Mouse (Mus musculus): ENCODE measurements around the gene Fam214a. TPM values are rescaled to one million over a fixed set of nuclear protein-coding genes. Genes with fewer than 3 reads are reported as not detected.

Fam214a gene
- total and polyA plus RNA-seq, 2 experiments: 14.5 to 116 TPM

DNA sequence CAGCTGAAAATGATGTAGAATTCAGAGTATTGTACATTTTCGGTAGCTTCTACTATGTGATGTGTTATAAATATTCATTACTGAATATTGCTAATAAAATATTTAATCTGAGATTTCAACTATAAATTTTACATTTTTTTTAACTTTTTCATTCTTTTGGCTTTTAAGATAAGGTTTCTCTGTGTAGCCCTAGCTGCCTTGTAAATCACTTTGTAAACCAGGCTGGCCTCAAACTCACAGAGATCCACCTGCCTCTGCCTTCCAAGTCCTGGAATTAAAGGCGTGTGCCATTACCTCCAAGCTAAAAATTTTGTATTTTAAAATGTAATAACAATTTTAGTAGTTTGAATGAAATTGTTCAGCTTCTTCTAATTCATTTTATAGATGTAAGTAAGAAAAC, 63.9 kb downstream of the Fam214a start:
- no peak overlapping the region for H3K27ac ChIP-seq (replicated peaks; ENCODE audit: insufficient read depth, low read depth, low read length)
- WGBS: 97% methylated on average over 2 of the region's 2 CpGs
- TF ChIP-seq CTCF (IDR thresholded peaks at IDR 0.05; ENCODE audit: low read depth, low read length) (no peak), POLR2A (IDR thresholded peaks at IDR 0.05; ENCODE audit: extremely low read depth, insufficient read depth, low read length) (no peak)
- no peak for DNase-seq (ENCODE audit: extremely low read depth, low read depth, low spot score)
- H3K36me3 ChIP-seq (ENCODE audit: control insufficient read depth, insufficient read depth, low read length): peaks cover 76% of the 10 kb centered on the region
- H3K27me3 ChIP-seq (ENCODE audit: control insufficient read depth, insufficient read depth, low read length): no peaks in the 10 kb centered on the region
- no peak overlapping the region for H3K4me3 ChIP-seq (ENCODE audit: insufficient read depth, low read depth, low read length)
- H3K9ac ChIP-seq (ENCODE audit: low read depth, low read length): no peak overlapping the region
- H3K79me2 ChIP-seq (ENCODE audit: control insufficient read depth, insufficient read depth, low read length): no peaks in the 10 kb centered on the region
- H3K4me1 ChIP-seq (ENCODE audit: control insufficient read depth, insufficient read depth, low read length): peaks cover 4% of the 10 kb centered on the region; the same call in 1 of the 2 replicates

DNA sequence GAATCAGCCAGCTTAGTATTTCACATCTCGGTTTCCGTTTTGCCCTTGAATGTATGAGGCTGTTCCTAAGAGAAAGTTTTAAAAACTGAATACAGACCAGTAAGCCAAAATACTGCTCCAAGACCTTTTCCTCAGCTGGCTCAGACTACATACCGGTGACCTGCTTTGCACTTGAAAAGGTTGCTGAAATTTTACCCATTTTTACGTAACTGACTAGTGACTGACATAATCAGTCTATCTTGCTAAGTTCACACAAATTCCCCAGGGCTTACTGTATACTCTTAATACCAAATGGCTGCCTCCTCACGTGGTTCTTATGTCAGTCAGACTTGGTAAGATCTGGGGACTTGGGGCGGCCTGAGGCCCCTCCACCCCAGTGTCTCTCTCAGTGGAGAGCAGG, 66.5 kb downstream of the Fam214a start:
- DNase-seq (ENCODE audit: extremely low read depth, low read depth, low spot score): peak; percentile 88
- Histone ChIP-seq H3K36me3 (ENCODE audit: control insufficient read depth, insufficient read depth, low read length) (peaks cover 81% of the 10 kb centered on the region), H3K27ac (replicated peaks; ENCODE audit: insufficient read depth, low read depth, low read length) (peak overlapping the region; percentile 73), H3K27me3 (ENCODE audit: control insufficient read depth, insufficient read depth, low read length) (no peaks in the 10 kb centered on the region), H3K4me1 (ENCODE audit: control insufficient read depth, insufficient read depth, low read length) (peaks cover 4% of the 10 kb centered on the region; the same call in 1 of the 2 replicates), H3K4me3 (ENCODE audit: insufficient read depth, low read depth, low read length) (no peak overlapping the region), H3K79me2 (ENCODE audit: control insufficient read depth, insufficient read depth, low read length) (no peaks in the 10 kb centered on the region), H3K9ac (ENCODE audit: low read depth, low read length) (no peak overlapping the region)
- TF ChIP-seq POLR2A (IDR thresholded peaks at IDR 0.05; ENCODE audit: extremely low read depth, insufficient read depth, low read length): no peak
- no peak for TF ChIP-seq CTCF (IDR thresholded peaks at IDR 0.05; ENCODE audit: low read depth, low read length)
- 40% methylated on average over 6 of the region's 6 CpGs for WGBS

- no peak for DNase-seq (ENCODE audit: extremely low read depth, low read depth, low spot score)
- TF ChIP-seq CTCF (IDR thresholded peaks at IDR 0.05; ENCODE audit: low read depth, low read length) (no peak), POLR2A (IDR thresholded peaks at IDR 0.05; ENCODE audit: extremely low read depth, insufficient read depth, low read length) (no peak)
- H3K9ac ChIP-seq (ENCODE audit: low read depth, low read length): no peak overlapping the region
- H3K4me3 ChIP-seq (ENCODE audit: insufficient read depth, low read depth, low read length): no peak overlapping the region
- 99% methylated on average over 3 of the region's 3 CpGs for WGBS
- H3K79me2 ChIP-seq (ENCODE audit: control insufficient read depth, insufficient read depth, low read length): no peaks in the 10 kb centered on the region
- H3K27me3 ChIP-seq (ENCODE audit: control insufficient read depth, insufficient read depth, low read length): no peaks in the 10 kb centered on the region
- H3K36me3 ChIP-seq (ENCODE audit: control insufficient read depth, insufficient read depth, low read length): peaks cover 84% of the 10 kb centered on the region
- H3K27ac ChIP-seq (replicated peaks; ENCODE audit: insufficient read depth, low read depth, low read length): peak overlapping the region; percentile 73
- peaks cover 4% of the 10 kb centered on the region; the same call in 1 of the 2 replicates for H3K4me1 ChIP-seq (ENCODE audit: control insufficient read depth, insufficient read depth, low read length)
These were observed 66.9 kb downstream of the Fam214a start for GRCm38 (mm10) chr9:75019592-75019991.

- WGBS: 84% methylated on average over 4 of the region's 4 CpGs
These were observed 67.9 kb downstream of the Fam214a start for GRCm38 (mm10) chr9:75020561-75020960.

GRCm38 (mm10) chr9:75022546-75022945, 69.9 kb downstream of the Fam214a start:
- Histone ChIP-seq H3K27ac (replicated peaks; ENCODE audit: insufficient read depth, low read depth, low read length) (no peak overlapping the region; the same call in 1 of the 2 replicates), H3K4me3 (ENCODE audit: insufficient read depth, low read depth, low read length) (no peak overlapping the region), H3K36me3 (ENCODE audit: control insufficient read depth, insufficient read depth, low read length) (peaks cover 75% of the 10 kb centered on the region), H3K27me3 (ENCODE audit: control insufficient read depth, insufficient read depth, low read length) (no peaks in the 10 kb centered on the region), H3K9ac (ENCODE audit: low read depth, low read length) (no peak overlapping the region), H3K4me1 (ENCODE audit: control insufficient read depth, insufficient read depth, low read length) (peaks cover 4% of the 10 kb centered on the region; the same call in 1 of the 2 replicates), H3K79me2 (ENCODE audit: control insufficient read depth, insufficient read depth, low read length) (no peaks in the 10 kb centered on the region)
- TF ChIP-seq POLR2A (IDR thresholded peaks at IDR 0.05; ENCODE audit: extremely low read depth, insufficient read depth, low read length) (no peak), CTCF (IDR thresholded peaks at IDR 0.05; ENCODE audit: low read depth, low read length) (no peak)
- 69% methylated on average over 7 of the region's 7 CpGs for WGBS
- no peak for DNase-seq (ENCODE audit: extremely low read depth, low read depth, low spot score)

More at GRCm38 (mm10) chr9:75020561-75020960, 67.9 kb downstream of the Fam214a start:
- no peaks in the 10 kb centered on the region for H3K79me2 ChIP-seq (ENCODE audit: control insufficient read depth, insufficient read depth, low read length)
- DNase-seq (ENCODE audit: extremely low read depth, low read depth, low spot score): no peak
- no peak overlapping the region for H3K4me3 ChIP-seq (ENCODE audit: insufficient read depth, low read depth, low read length)
- TF ChIP-seq POLR2A (IDR thresholded peaks at IDR 0.05; ENCODE audit: extremely low read depth, insufficient read depth, low read length) (no peak), CTCF (IDR thresholded peaks at IDR 0.05; ENCODE audit: low read depth, low read length) (no peak)
- H3K9ac ChIP-seq (ENCODE audit: low read depth, low read length): no peak overlapping the region
- peaks cover 79% of the 10 kb centered on the region for H3K36me3 ChIP-seq (ENCODE audit: control insufficient read depth, insufficient read depth, low read length)
- H3K27ac ChIP-seq (replicated peaks; ENCODE audit: insufficient read depth, low read depth, low read length): no peak overlapping the region
- H3K4me1 ChIP-seq (ENCODE audit: control insufficient read depth, insufficient read depth, low read length): peaks cover 4% of the 10 kb centered on the region; the same call in 1 of the 2 replicates
- H3K27me3 ChIP-seq (ENCODE audit: control insufficient read depth, insufficient read depth, low read length): no peaks in the 10 kb centered on the region

DNA sequence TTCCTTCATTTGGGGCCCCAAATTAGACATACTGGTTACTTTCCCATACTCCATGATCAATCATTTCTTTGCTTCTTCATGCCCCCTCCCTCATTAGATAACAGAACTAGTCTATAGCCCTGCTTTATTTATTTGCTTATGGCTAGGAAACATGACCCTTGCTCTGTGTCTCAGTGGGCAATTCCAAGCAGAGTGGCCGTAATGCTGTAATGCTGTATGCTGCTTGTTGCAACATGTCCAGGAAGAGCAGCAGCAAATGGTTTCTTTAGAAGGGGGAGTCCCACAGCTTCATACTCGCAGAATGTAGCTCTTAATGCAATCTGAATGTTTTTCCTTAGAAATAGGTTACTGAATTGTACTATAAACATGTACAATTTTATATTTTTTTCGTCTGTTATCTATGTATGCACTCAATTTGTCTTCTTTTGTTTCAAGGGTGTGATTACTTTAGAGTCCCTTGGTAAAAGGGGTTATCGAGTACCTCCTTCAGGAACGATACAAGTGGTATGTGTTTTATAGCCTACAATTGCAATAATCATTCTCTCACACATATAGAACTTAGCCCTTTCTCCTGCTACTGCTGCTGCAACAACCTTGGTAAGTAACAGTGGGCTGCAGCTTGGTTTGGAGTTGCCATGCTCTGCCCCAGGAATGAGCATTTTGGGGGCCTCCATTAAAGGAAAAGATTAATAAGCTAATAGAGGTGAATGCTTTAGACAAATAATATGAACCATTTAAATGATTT, 70.6 kb downstream of the Fam214a start:
- no peak for TF ChIP-seq CTCF (IDR thresholded peaks at IDR 0.05; ENCODE audit: low read depth, low read length)
- TF ChIP-seq POLR2A (IDR thresholded peaks at IDR 0.05; ENCODE audit: extremely low read depth, insufficient read depth, low read length): no peak
- 64% methylated on average over 5 of the region's 5 CpGs for WGBS
- Histone ChIP-seq H3K27ac (replicated peaks; ENCODE audit: insufficient read depth, low read depth, low read length) (no peak overlapping the region), H3K79me2 (ENCODE audit: control insufficient read depth, insufficient read depth, low read length) (no peaks in the 10 kb centered on the region), H3K9ac (ENCODE audit: low read depth, low read length) (no peak overlapping the region), H3K4me1 (ENCODE audit: control insufficient read depth, insufficient read depth, low read length) (peaks cover 4% of the 10 kb centered on the region; the same call in 1 of the 2 replicates), H3K36me3 (ENCODE audit: control insufficient read depth, insufficient read depth, low read length) (peaks cover 76% of the 10 kb centered on the region), H3K4me3 (ENCODE audit: insufficient read depth, low read depth, low read length) (no peak overlapping the region), H3K27me3 (ENCODE audit: control insufficient read depth, insufficient read depth, low read length) (no peaks in the 10 kb centered on the region)
- DNase-seq (ENCODE audit: extremely low read depth, low read depth, low spot score): peak; percentile 49
